30 mouse cellular contexts compared by ENCODE assay signal in the genomic region with DNA sequence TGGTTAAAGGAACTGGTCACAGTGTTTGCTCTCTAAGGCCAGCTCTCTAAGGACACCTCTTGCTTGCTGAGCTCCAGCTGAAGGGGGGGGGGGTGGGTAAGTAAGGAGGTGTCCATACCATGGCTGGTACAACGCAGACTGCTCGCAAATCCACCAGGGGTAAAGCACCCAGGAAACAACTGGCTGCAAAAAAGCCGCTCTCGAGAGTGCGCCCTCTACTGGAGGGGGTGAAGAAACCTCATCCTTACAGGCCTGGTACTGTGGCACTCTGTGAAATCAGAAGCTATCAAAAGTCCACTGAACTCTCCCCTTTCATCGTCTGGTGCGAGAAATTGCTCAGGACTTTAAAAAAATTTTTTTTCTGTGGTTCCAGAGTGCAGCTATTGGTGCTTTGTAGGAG. TPM values are rescaled to one million over a fixed set of nuclear protein-coding genes. Genes with fewer than 3 reads are reported as not detected.
DNase-seq lines count a peak whose midpoint lies in the region; TF ChIP-seq lines count a peak whose summit lies in the region.
"Not testable (repeated sequence)": the region's sequence is repeated elsewhere in the genome, so short reads cannot be mapped to it uniquely, and the experiment has no call there.
"Had no signal": no experiment of that assay in that cellular context is flagged by ENCODE, and none has a peak within 500 bp of the region (broad histone marks: within the 10 kb centered on the region; RNA-seq: fewer than 3 reads in every experiment).

No protein-coding gene starts in this region.

- not testable (repeated sequence) for TF ChIP-seq RAD21 in MEL (IDR thresholded peaks at IDR 0.05; ENCODE audit: low read depth, low read length)

- not testable (repeated sequence) for TF ChIP-seq POLR2A in MEL (IDR thresholded peaks at IDR 0.05; ENCODE audit: control insufficient read depth in 1 of 2, insufficient read depth in 1 of 2, low read depth in 1 of 2, low read length in 2 of 2, poor library complexity in 1 of 2); bone marrow macrophage, adult 2 months (IDR thresholded peaks at IDR 0.05; ENCODE audit: borderline replicate concordance, low read depth, low read length); liver, adult 2 months (IDR thresholded peaks at IDR 0.05; ENCODE audit: extremely low read depth, insufficient read depth, low read length)

- peak; percentile 11 to 39 (median 13); a peak in 4 of 6 replicates for TF ChIP-seq CTCF in MEL (IDR thresholded peaks at IDR 0.05 in 2 of 3, conservative IDR thresholded peaks at IDR 0.05 in 1 of 3; ENCODE audit: control insufficient read depth in 1 of 3, insufficient read depth in 1 of 3, low read depth in 2 of 3, low read length in 3 of 3, poor library complexity in 1 of 3, severe bottlenecking in 1 of 3)
- TF ChIP-seq CTCF in bone marrow macrophage, adult 2 months (IDR thresholded peaks at IDR 0.05; ENCODE audit: low read depth, low read length) = peak; percentile 27; the same call in 1 of the 2 replicates
- not testable (repeated sequence) for TF ChIP-seq CTCF in liver, adult 2 months (IDR thresholded peaks at IDR 0.05; ENCODE audit: low read depth, low read length)

- not testable (repeated sequence) for H3K9me3 ChIP-seq in MEL (replicated peaks; ENCODE audit: insufficient read depth, low read length)

- H3K36me3 ChIP-seq in MEL (ENCODE audit: control insufficient read depth in 1 of 2, insufficient read depth in 2 of 2, low read length in 2 of 2); liver, adult 2 months (ENCODE audit: control insufficient read depth, insufficient read depth, low read length): not testable (repeated sequence)

- H3K27me3 ChIP-seq in MEL (ENCODE audit: control insufficient read depth in 1 of 2, insufficient read depth in 2 of 2, low read length in 2 of 2); liver, adult 2 months (ENCODE audit: control insufficient read depth, insufficient read depth, low read length): not testable (repeated sequence)

- not testable (repeated sequence) for H3K27ac ChIP-seq in MEL (ENCODE audit: control insufficient read depth, low read depth, low read length); bone marrow macrophage, adult 2 months (ENCODE audit: insufficient read depth, low read depth, low read length); liver, adult 2 months (replicated peaks; ENCODE audit: insufficient read depth, low read depth, low read length)

- H3K4me1 ChIP-seq in MEL (ENCODE audit: control insufficient read depth in 1 of 2, insufficient read depth in 2 of 2, low read length in 2 of 2); bone marrow macrophage, adult 2 months (ENCODE audit: control insufficient read depth, insufficient read depth, low read length); liver, adult 2 months (ENCODE audit: control insufficient read depth, insufficient read depth, low read length): not testable (repeated sequence)

- not testable (repeated sequence) for H3K4me3 ChIP-seq in MEL (ENCODE audit: control insufficient read depth in 1 of 2, insufficient read depth in 1 of 2, low read depth in 2 of 2, low read length in 2 of 2); bone marrow macrophage, adult 2 months (ENCODE audit: insufficient read depth, low read length); liver, adult 2 months (ENCODE audit: insufficient read depth, low read depth, low read length)

- H3K9ac ChIP-seq in MEL (ENCODE audit: control insufficient read depth, low read depth, low read length, poor library complexity, severe bottlenecking); liver, adult 2 months (ENCODE audit: low read depth, low read length): not testable (repeated sequence)

- peak; percentile 43 for DNase-seq in A20 (ENCODE audit: low read depth, low spot score)
- not testable (repeated sequence) for DNase-seq in MEL (ENCODE audit: low read depth, low spot score)
- peak; percentile 41 for DNase-seq in induced T-regulatory cell, adult 2 months (ENCODE audit: low read depth)
- DNase-seq in liver, adult 2 months (ENCODE audit: extremely low read depth, low read depth, low spot score) = peak; percentile 3
- DNase-seq in lung, postnatal 14 days = peak; percentile 4
- peak; percentile 26 for DNase-seq in thymus, postnatal 0 days (ENCODE audit: low spot score)

- 69% methylated on average over 7 of the region's 7 CpGs for WGBS in liver, adult 2 months

- TF ChIP-seq EP300 in MEL (IDR thresholded peaks at IDR 0.05; ENCODE audit: low read depth in 1 of 2, low read length in 2 of 2) = not testable (repeated sequence)

- not testable (repeated sequence) for H3K79me2 ChIP-seq in MEL (ENCODE audit: control insufficient read depth, insufficient read depth, low read length, poor library complexity); liver, adult 2 months (ENCODE audit: control insufficient read depth, insufficient read depth, low read length)

RNA-seq across cellular contexts. Expression of gene Tex101, which starts 7.6 kb away (rescaled TPM):
- total RNA-seq in MEL (2012; rRNA removed) = 0.15 TPM in 1 of 2 replicates, not detected in the other
- under 1 TPM in 1 of 2 experiments, not detected in 1; 0.08 TPM for polyA plus RNA-seq in MEL (2012; ENCODE audit: insufficient read depth in 1 of 2, insufficient read length in 2 of 2, low read depth in 1 of 2, low replicate concordance in 2 of 2, missing spikeins in 1 of 2)
- polyA plus RNA-seq in bone marrow macrophage, adult 2 months (2012; ENCODE audit: insufficient read depth, insufficient read length, missing spikeins) = not detected in 2 replicates
- total RNA-seq in liver, adult 2 months (2014; rRNA removed) = not detected in 2 replicates
- not detected in 2 replicates for polyA plus RNA-seq in liver, adult 2 months (2012; rRNA removed)
- polyA plus RNA-seq in thymus, postnatal 0 days (2015; fragmentation: Nextera tagmentation; extraction: Ambion mirVana) = not detected in 2 replicates
- total RNA-seq: adrenal gland, postnatal 25 days; gastrocnemius, adult 8-10 months; gastrocnemius, postnatal 4 days; heart, postnatal 14 days; left cerebral cortex, postnatal 14 days; monocyte, adult 5-6 weeks had no signal
- polyA plus RNA-seq: cerebellum, adult 2 months; cortical plate, adult 2 months; embryonic facial prominence, embryonic 14.5 days; erythroblast, embryonic 14.5 days; forebrain, embryonic 11.5 days; forebrain, embryonic 16.5 days; heart, embryonic 14.5 days; hindbrain, embryonic 10.5 days; hindbrain, embryonic 15.5 days; large intestine, adult 2 months; limb, embryonic 11.5 days; liver, embryonic 16.5 days; midbrain, embryonic 14.5 days; neural tube, embryonic 15.5 days; stomach, embryonic 16.5 days had no signal

RNA-seq across cellular contexts. Expression of gene BC049730, which starts 24.9 kb away (rescaled TPM):
- not detected in 2 replicates for total RNA-seq in MEL (2012; rRNA removed)
- polyA plus RNA-seq in MEL (2012; ENCODE audit: insufficient read depth in 1 of 2, insufficient read length in 2 of 2, low read depth in 1 of 2, low replicate concordance in 2 of 2, missing spikeins in 1 of 2) = not detected
- polyA plus RNA-seq in bone marrow macrophage, adult 2 months (2012; ENCODE audit: insufficient read depth, insufficient read length, missing spikeins) = not detected in 2 replicates
- total RNA-seq in liver, adult 2 months (2014; rRNA removed) = not detected in 2 replicates
- polyA plus RNA-seq in liver, adult 2 months (2012; rRNA removed) = not detected in 2 replicates
- polyA plus RNA-seq in thymus, postnatal 0 days (2015; fragmentation: Nextera tagmentation; extraction: Ambion mirVana) = not detected in 2 replicates
- total RNA-seq: adrenal gland, postnatal 25 days; ES-E14; gastrocnemius, adult 8-10 months; gastrocnemius, postnatal 4 days; heart, postnatal 14 days; left cerebral cortex, postnatal 14 days; monocyte, adult 5-6 weeks had no signal
- polyA plus RNA-seq: cerebellum, adult 2 months; cortical plate, adult 2 months; embryonic facial prominence, embryonic 14.5 days; forebrain, embryonic 11.5 days; forebrain, embryonic 16.5 days; heart, embryonic 14.5 days; hindbrain, embryonic 10.5 days; hindbrain, embryonic 15.5 days; intestine, embryonic 15.5 days; large intestine, adult 2 months; limb, embryonic 11.5 days; liver, embryonic 16.5 days; midbrain, embryonic 14.5 days; neural tube, embryonic 15.5 days; stomach, embryonic 16.5 days had no signal

RNA-seq across cellular contexts. Expression of gene Gm4763, which starts 42.6 kb away (rescaled TPM):
- not detected in 2 replicates for total RNA-seq in MEL (2012; rRNA removed)
- polyA plus RNA-seq in MEL (2012; ENCODE audit: insufficient read depth in 1 of 2, insufficient read length in 2 of 2, low read depth in 1 of 2, low replicate concordance in 2 of 2, missing spikeins in 1 of 2) = not detected
- not detected in 2 replicates for polyA plus RNA-seq in bone marrow macrophage, adult 2 months (2012; ENCODE audit: insufficient read depth, insufficient read length, missing spikeins)
- not detected in 2 replicates for total RNA-seq in liver, adult 2 months (2014; rRNA removed)
- not detected in 2 replicates for polyA plus RNA-seq in liver, adult 2 months (2012; rRNA removed)
- polyA plus RNA-seq in thymus, postnatal 0 days (2015; fragmentation: Nextera tagmentation; extraction: Ambion mirVana) = 0.31 TPM in 1 of 2 replicates, not detected in the other
- total RNA-seq: adrenal gland, postnatal 25 days; ES-E14; gastrocnemius, adult 8-10 months; gastrocnemius, postnatal 4 days; heart, postnatal 14 days; left cerebral cortex, postnatal 14 days; monocyte, adult 5-6 weeks had no signal
- polyA plus RNA-seq: cerebellum, adult 2 months; cortical plate, adult 2 months; embryonic facial prominence, embryonic 14.5 days; erythroblast, embryonic 14.5 days; forebrain, embryonic 11.5 days; forebrain, embryonic 16.5 days; heart, embryonic 14.5 days; hindbrain, embryonic 10.5 days; hindbrain, embryonic 15.5 days; intestine, embryonic 15.5 days; large intestine, adult 2 months; limb, embryonic 11.5 days; liver, embryonic 16.5 days; midbrain, embryonic 14.5 days; neural tube, embryonic 15.5 days; stomach, embryonic 16.5 days had no signal

RNA-seq across cellular contexts. Expression of gene Lypd3, which starts 47.8 kb away (rescaled TPM):
- not detected in 2 replicates for total RNA-seq in MEL (2012; rRNA removed)
- not detected for polyA plus RNA-seq in MEL (2012; ENCODE audit: insufficient read depth in 1 of 2, insufficient read length in 2 of 2, low read depth in 1 of 2, low replicate concordance in 2 of 2, missing spikeins in 1 of 2)
- not detected in 2 replicates for polyA plus RNA-seq in bone marrow macrophage, adult 2 months (2012; ENCODE audit: insufficient read depth, insufficient read length, missing spikeins)
- not detected in 2 replicates for total RNA-seq in liver, adult 2 months (2014; rRNA removed)
- polyA plus RNA-seq in liver, adult 2 months (2012; rRNA removed) = not detected in 2 replicates
- polyA plus RNA-seq in thymus, postnatal 0 days (2015; fragmentation: Nextera tagmentation; extraction: Ambion mirVana) = 1.8 and 2.2 TPM in 2 replicates
- total RNA-seq: gastrocnemius, adult 8-10 months; gastrocnemius, postnatal 4 days; heart, postnatal 14 days; monocyte, adult 5-6 weeks had no signal
- polyA plus RNA-seq: cortical plate, adult 2 months; erythroblast, embryonic 14.5 days; heart, embryonic 14.5 days had no signal
